Mouse (Mus musculus) liver, embryonic 11.5 days (tissue): ENCODE measurements around the gene Ddr1. TPM values are rescaled to one million over a fixed set of nuclear protein-coding genes. Genes with fewer than 3 reads are reported as not detected.

Experiments used
- ATAC-seq: fragments of 200-750 bp; cut with Nextera tagmentation; replicated peaks from 2 replicates; pipeline ENCODE4 v1.8.0; 2017; ENCODE audit warnings: moderate number of reproducible peaks, mild to moderate bottlenecking, moderate TSS enrichment, moderate library complexity; ENCODE audit not compliant: low FRiP score
- DNase-seq: peaks from one replicate; pipeline ENCODE4 v3.0.0-alpha.2; 2017; ENCODE audit warnings: low spot score
- H3K27ac ChIP-seq: fragments of 300-500 bp; sonication (generic); 2 replicates; pipeline ENCODE4 v1.5.1; 2014; ENCODE audit warnings: mild to moderate bottlenecking, low read depth, low read length, control low read depth
- H3K27me3 ChIP-seq: fragments of 300-500 bp; sonication (generic); replicated peaks from 2 replicates; pipeline ENCODE4 v1.6.1; 2014; ENCODE audit warnings: low read length, mixed read lengths; ENCODE audit not compliant: control insufficient read depth, insufficient read depth
- H3K36me3 ChIP-seq: fragments of 300-500 bp; sonication (generic); 2 replicates; pipeline ENCODE4 v1.6.1; 2014; ENCODE audit warnings: mild to moderate bottlenecking, low read length, moderate library complexity, mixed read lengths; ENCODE audit not compliant: control insufficient read depth, insufficient read depth
- H3K4me1 ChIP-seq: fragments of 300-500 bp; sonication (generic); replicated peaks from 2 replicates; pipeline ENCODE4 v1.6.1; 2014; ENCODE audit warnings: low read length, mixed read lengths; ENCODE audit not compliant: control insufficient read depth, insufficient read depth
- H3K4me2 ChIP-seq: fragments of 300-500 bp; sonication (generic); 2 replicates; pipeline ENCODE4 v1.6.1; 2014; ENCODE audit warnings: mild to moderate bottlenecking, control low read depth, moderate library complexity
- H3K4me3 ChIP-seq: fragments of 300-500 bp; sonication (generic); 2 replicates; pipeline ENCODE4 v1.5.1; 2014; ENCODE audit warnings: low read depth, low read length, control low read depth
- H3K9ac ChIP-seq: fragments of 300-500 bp; sonication (generic); 2 replicates; pipeline ENCODE4 v1.6.1; 2014; ENCODE audit warnings: low read depth, low read length, control low read depth
- H3K9me3 ChIP-seq: fragments of 300-500 bp; sonication (generic); 2 replicates; pipeline ENCODE4 v1.6.1; 2016; ENCODE audit warnings: low read length, inconsistent platforms, mixed read lengths; ENCODE audit not compliant: control insufficient read depth
- WGBS: fragments of 180-500 bp; shearing (Covaris S2); extraction: QIAGEN DNeasy Blood & Tissue Kit; methylation state at CpG from one replicate; pipeline ENCODE4 v1.1.7; 2014; 5-methylcytosine and 5-hydroxymethylcytosine counted together
- polyA plus RNA-seq: library from polyadenylated mRNA; unstranded; fragments of >200 nt; fragmentation: Nextera tagmentation; extraction: Ambion mirVana; gene quantifications from 2 replicates; pipeline ENCODE4 v1.2.1, GENCODE M21; 2014

Gene Ddr1
- polyA plus RNA-seq, 1 experiment from 2014 or later, result 15.9 TPM

DNA sequence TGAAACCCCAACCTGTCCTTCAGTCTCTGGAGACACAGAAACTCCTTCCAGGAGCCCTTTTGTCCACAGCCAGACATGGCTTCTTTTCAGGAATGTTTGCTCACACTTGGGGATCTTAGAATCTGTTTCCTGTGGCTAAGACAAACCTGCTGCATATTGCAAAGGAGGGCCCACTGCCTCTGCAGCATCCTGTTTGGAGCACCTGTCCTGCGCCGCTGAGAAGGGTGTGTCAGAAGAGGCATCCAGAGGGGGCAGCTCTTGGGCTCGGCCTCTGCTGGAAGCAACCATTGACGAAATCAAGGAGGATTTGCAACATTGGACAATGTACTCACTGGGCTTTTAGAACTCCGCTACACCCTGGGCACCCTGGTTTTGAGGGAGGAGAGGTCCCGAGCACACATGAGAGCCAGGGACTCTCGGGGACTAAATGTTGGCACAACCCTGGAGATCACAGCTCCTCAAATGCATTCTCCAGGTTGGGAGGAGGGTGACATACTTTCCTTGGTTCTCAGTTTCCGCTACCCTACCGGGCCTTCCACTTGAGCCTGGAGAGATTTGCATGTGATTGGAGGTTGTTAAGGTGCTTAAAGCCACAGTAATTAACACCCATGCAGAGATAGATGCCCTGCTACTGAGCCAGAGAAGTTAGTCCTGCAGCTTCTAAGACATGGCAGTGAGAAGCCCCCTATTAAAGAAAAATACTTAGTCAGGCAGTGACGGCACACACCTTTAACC lies 23.2 kb upstream of the Ddr1 start:
- WGBS, result 35% methylated on average over 10 of the region's 10 CpGs
- H3K9me3 ChIP-seq, result no peaks in the 10 kb centered on the region
- H3K9ac ChIP-seq, result no peak overlapping the region
- no peaks in the 10 kb centered on the region for H3K36me3 ChIP-seq
- peaks cover 25% of the 10 kb centered on the region for H3K27me3 ChIP-seq
- DNase-seq (no peak), ATAC-seq (no peak)
- no peak overlapping the region for H3K4me2 ChIP-seq
- H3K4me1 ChIP-seq, result peaks cover 3% of the 10 kb centered on the region; the same call in 1 of the 2 replicates
- no peak overlapping the region for H3K27ac ChIP-seq
- H3K4me3 ChIP-seq, result no peak overlapping the region

DNA sequence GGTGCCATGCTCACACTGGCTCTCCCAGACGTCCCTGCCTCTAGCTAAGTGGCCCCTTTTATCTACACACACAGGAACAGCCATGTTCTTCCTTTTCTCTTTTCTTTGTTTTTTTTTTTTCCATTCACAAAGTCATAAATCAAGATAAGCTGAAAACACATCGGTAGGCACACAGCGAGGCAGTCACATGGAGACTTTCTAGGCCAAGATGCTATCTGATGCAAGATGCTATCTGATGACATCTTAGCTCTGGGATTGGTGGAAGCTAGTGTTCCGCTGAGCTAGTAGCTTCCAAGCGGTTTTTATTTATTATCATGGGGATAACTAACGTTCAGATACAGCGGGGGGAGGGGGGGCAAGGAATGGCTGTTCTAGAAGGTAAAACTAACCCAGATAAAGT lies 22.6 kb upstream of the Ddr1 start:
- DNase-seq, result no peak
- H3K9ac ChIP-seq, result no peak overlapping the region
- WGBS, result 22% methylated on average over 7 of the region's 7 CpGs
- peaks cover 3% of the 10 kb centered on the region; the same call in 1 of the 2 replicates for H3K4me1 ChIP-seq
- ATAC-seq, result no peak
- no peak overlapping the region for H3K27ac ChIP-seq
- H3K9me3 ChIP-seq, result no peaks in the 10 kb centered on the region
- peaks cover 31% of the 10 kb centered on the region for H3K27me3 ChIP-seq
- no peak overlapping the region for H3K4me3 ChIP-seq
- no peak overlapping the region for H3K4me2 ChIP-seq
- H3K36me3 ChIP-seq, result no peaks in the 10 kb centered on the region

DNA sequence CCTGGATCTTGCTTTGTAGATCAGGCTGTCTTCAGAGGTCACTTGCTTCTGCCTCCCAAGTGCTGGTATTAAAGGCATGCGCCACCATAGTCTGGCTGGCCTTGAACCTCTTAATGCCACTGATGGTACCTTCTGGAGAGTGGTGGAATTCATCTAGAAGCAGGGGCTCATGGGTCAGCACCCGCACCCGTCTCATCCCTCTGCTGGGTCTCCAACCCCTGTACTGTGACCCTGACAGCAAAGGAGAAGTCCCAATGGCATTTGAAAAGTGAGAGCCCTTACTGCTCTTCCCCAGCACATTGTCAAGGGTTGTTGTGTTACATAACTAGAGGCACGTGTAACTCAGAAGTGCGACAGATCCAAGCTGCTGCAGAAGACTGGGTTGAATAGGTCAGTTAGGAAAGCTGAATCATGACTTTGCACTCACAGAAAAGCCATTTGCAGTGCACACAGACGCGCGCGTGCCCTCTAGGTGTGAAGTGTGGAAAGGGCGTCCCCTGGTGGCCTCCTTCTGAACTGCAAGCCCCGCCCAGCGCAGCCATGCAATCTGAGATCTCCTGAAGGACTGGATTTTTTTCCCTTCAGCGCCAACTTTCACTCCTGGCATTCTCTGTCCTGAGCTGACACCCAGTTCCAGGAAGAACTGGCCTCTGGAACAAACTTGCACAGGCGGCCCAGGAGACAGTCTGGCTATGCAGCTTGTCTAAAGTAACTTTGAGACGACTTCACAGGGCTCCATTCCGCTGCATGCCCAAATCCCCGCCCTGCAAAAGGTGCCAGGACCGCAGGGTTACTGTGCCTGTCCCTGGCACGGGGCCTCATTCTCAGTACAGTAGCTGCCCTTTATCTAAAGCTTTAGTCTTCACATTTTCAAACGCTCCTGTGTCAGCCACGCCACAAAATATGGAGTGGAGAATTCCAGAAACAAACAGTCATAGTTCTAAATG lies 21.1 kb upstream of the Ddr1 start:
- no peak overlapping the region for H3K27ac ChIP-seq
- H3K9ac ChIP-seq, result no peak overlapping the region
- WGBS, result 30% methylated on average over 21 of the region's 21 CpGs
- no peak overlapping the region for H3K4me3 ChIP-seq
- 0 out of 2 replicates have a peak overlapping the region, but pooled peaks have one; percentile 18 for H3K4me2 ChIP-seq
- no peaks in the 10 kb centered on the region for H3K9me3 ChIP-seq
- H3K27me3 ChIP-seq, result peaks cover 30% of the 10 kb centered on the region
- peaks cover 3% of the 10 kb centered on the region; the same call in 1 of the 2 replicates for H3K4me1 ChIP-seq
- peak; percentile 87 for DNase-seq
- no peak; the same call in 1 of the 2 replicates for ATAC-seq
- no peaks in the 10 kb centered on the region for H3K36me3 ChIP-seq

DNA sequence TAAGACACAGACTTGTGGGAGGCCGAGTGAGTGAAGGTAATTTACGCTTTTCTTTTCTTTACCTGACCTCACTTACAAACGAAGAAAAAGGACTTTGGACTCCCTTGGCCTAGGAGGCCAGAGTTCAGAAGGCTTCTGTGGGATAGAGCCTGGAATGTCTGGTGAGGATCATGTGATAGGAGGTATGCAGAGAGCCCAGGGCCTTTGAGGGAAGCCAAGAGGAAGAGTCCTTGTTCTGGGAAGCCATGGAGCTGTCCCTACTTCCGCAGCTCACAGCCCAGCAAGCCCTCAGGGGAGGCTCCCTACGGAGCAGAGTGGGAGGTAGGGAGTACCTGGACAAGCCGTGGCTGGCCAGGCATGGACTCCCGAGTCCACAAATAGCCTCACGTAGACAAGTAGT lies 17.3 kb upstream of the Ddr1 start:
- Histone ChIP-seq H3K36me3 (no peaks in the 10 kb centered on the region), H3K9me3 (no peaks in the 10 kb centered on the region), H3K4me1 (peaks cover under 1% of the 10 kb centered on the region; the same call in 1 of the 2 replicates), H3K4me3 (no peak overlapping the region), H3K27me3 (peaks cover 23% of the 10 kb centered on the region), H3K27ac (no peak overlapping the region), H3K4me2 (no peak overlapping the region), H3K9ac (no peak overlapping the region)
- 49% methylated on average over 8 of the region's 8 CpGs for WGBS
- DNase-seq (no peak), ATAC-seq (no peak)

DNA sequence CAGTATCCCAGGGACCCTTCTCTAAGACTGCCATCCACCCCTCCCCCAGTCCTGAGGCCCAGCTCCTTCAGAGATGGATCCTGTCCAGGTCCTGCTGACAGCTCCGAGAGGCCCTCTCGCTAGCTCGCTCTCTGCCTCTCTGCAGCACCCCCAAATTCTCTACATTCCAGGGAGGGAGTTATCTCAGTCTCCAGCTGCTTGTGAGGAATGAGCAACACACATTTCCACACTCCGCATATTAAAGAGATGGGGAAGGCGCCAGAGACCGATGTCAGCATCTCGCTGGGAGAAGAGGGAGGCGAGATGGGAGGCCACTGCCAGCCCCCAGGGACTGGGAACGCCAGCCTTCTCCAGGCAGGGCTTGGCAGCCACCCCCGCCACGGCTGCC lies 15.9 kb upstream of the Ddr1 start:
- H3K36me3 ChIP-seq, result no peaks in the 10 kb centered on the region

DNA sequence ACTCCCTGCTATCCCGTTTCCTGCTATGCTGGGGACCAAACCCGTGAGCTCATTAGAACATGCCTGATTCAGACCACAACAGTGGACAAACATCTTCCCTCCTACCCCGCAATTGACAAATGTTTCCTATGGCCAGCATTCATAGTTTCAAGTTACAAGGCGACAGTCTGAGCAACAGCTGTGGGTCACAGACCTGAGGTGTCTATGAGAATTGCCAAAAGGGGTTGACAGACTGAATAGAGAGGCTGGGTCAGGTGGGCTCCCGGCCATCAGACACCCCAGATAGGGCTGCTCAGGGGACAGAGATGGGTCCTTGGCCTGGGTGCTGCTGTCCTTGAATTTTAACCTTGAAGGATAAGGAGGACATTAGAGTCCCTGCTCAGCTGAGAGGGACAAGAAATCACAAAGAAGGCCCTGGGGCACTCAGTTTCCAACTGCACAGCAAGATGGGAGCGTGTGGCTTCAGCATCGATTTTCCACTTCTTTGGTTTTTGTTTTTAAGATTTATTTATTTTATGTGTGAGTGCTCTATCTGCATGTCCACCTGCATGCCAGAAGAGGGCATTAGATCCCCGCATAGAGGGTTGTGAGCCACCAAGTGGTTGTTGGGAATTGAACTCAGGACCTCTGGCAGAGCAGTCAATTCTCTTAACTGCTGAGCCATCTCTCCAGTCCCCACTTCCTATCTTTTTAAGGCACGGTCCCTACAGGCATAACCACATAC lies 15.4 kb upstream of the Ddr1 start:
- H3K27ac ChIP-seq, result peak overlapping the region; percentile 13; the same call in 1 of the 2 replicates
- DNase-seq (no peak), ATAC-seq (no peak)
- no peaks in the 10 kb centered on the region; the same call in 1 of the 2 replicates for H3K4me1 ChIP-seq
- 46% methylated on average over 9 of the region's 9 CpGs for WGBS
- H3K27me3 ChIP-seq, result peaks cover 22% of the 10 kb centered on the region
- H3K9me3 ChIP-seq, result no peaks in the 10 kb centered on the region
- H3K9ac ChIP-seq, result no peak overlapping the region
- H3K4me3 ChIP-seq, result no peak overlapping the region
- no peaks in the 10 kb centered on the region for H3K36me3 ChIP-seq
- H3K4me2 ChIP-seq, result no peak overlapping the region

More for the DNA sequence above, 15.9 kb upstream of the Ddr1 start:
- Histone ChIP-seq H3K4me1 (no peaks in the 10 kb centered on the region; the same call in 1 of the 2 replicates), H3K9ac (no peak overlapping the region), H3K4me2 (no peak overlapping the region), H3K27ac (peak overlapping the region; percentile 13; the same call in 1 of the 2 replicates), H3K27me3 (peaks cover 22% of the 10 kb centered on the region), H3K9me3 (no peaks in the 10 kb centered on the region), H3K4me3 (no peak overlapping the region)
- WGBS, result 32% methylated on average over 11 of the region's 11 CpGs
- DNase-seq (no peak), ATAC-seq (no peak)

DNA sequence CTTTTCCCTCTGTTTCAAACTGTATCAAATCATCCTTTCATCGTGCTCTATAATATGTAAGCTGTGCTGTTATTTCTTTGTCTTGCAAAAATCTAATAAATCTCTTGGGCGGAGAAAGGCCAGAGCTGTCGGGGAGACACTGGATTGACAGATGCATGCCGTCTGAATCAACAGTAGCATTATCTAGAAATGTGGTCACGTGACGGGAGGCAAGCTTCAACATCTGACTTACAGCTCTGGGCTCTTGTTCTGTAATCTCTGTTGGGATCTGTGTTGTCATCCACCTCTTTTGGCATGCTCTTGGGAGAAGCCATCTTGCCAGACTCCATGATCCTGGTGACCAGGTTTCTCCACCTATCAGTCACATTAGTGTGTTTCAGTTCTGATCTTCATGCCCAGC lies 12.7 kb upstream of the Ddr1 start:
- no peak overlapping the region for H3K27ac ChIP-seq
- peaks cover 7% of the 10 kb centered on the region; the same call in 1 of the 2 replicates for H3K27me3 ChIP-seq
- no peaks in the 10 kb centered on the region; the same call in 1 of the 2 replicates for H3K4me1 ChIP-seq
- no peak overlapping the region for H3K4me3 ChIP-seq
- no peaks in the 10 kb centered on the region for H3K36me3 ChIP-seq
- DNase-seq (no peak), ATAC-seq (no peak)
- no peaks in the 10 kb centered on the region for H3K9me3 ChIP-seq
- no peak overlapping the region for H3K9ac ChIP-seq
- H3K4me2 ChIP-seq, result no peak overlapping the region
- 74% methylated on average over 6 of the region's 6 CpGs for WGBS

DNA sequence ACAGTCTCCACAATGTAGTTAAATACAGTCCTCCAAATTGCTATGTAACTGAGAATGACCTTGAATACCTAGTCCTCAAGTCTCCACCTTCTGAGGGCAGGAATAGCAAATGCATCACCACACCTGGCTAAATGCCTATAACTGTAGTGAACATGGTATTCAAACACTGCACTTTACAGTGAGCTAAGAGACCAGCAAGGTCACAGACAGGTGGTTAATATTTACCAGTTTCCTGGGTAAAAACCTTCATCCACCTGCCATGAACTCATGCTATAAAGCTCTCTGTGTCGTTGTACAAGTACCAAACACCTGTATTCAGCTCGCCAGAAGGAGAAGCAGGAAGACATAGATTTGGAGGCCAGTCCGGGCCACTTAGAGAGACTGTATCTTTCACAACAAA lies 11.7 kb upstream of the Ddr1 start:
- no peak overlapping the region for H3K4me2 ChIP-seq
- H3K27me3 ChIP-seq, result peaks cover 4% of the 10 kb centered on the region; the same call in 1 of the 2 replicates
- H3K36me3 ChIP-seq, result no peaks in the 10 kb centered on the region
- WGBS, result 72% methylated on average over 3 of the region's 3 CpGs
- H3K4me1 ChIP-seq, result no peaks in the 10 kb centered on the region; the same call in 1 of the 2 replicates
- H3K27ac ChIP-seq, result no peak overlapping the region
- DNase-seq (no peak), ATAC-seq (no peak)
- no peak overlapping the region for H3K9ac ChIP-seq
- no peak overlapping the region for H3K4me3 ChIP-seq
- no peaks in the 10 kb centered on the region for H3K9me3 ChIP-seq
